Mouse (Mus musculus) adrenal gland, adult 2 months (tissue): ENCODE measurements around the gene Cdkn1c. TPM values are rescaled to one million over a fixed set of nuclear protein-coding genes. Genes with fewer than 3 reads are reported as not detected.

ENCODE experiments used
- DNase-seq: peaks from one replicate; pipeline ENCODE4 v3.0.0; 2021
- polyA plus RNA-seq: library from polyadenylated mRNA; depleted of rRNA; stranded (reverse); fragments of >200 nt; gene quantifications from 2 replicates; pipeline ENCODE4 v1.2.3, GENCODE M21; 2012; rRNA removed
- total RNA-seq, 2 experiments: library from RNA; stranded (reverse); gene quantifications; 2 replicates each; pipeline ENCODE4 v1.2.3; 2021

Gene Cdkn1c
- total and polyA plus RNA-seq, 3 experiments = 239 to 672 (median 597) TPM

GRCm38 (mm10) chr7:143437231-143437893 is 23.5 kb downstream of the Cdkn1c start:
- DNase-seq = no peak

GRCm38 (mm10) chr7:143433331-143433730 is 27.5 kb downstream of the Cdkn1c start:
- peak; percentile 49 for DNase-seq

GRCm38 (mm10) chr7:143432631-143433030 is 28.2 kb downstream of the Cdkn1c start:
- DNase-seq = no peak

- DNase-seq = no peak
Observed at GRCm38 (mm10) chr7:143428814-143429499, 31.9 kb downstream of the Cdkn1c start.

GRCm38 (mm10) chr7:143428142-143428813 is 32.6 kb downstream of the Cdkn1c start:
- DNase-seq = no peak

- no peak for DNase-seq
Observed at GRCm38 (mm10) chr7:143419585-143420160, 41.2 kb downstream of the Cdkn1c start.

GRCm38 (mm10) chr7:143417875-143418274 is 43.0 kb downstream of the Cdkn1c start:
- DNase-seq = no peak

- DNase-seq = no peak
Observed at GRCm38 (mm10) chr7:143416406-143416805, 44.4 kb downstream of the Cdkn1c start.

- no peak for DNase-seq
Observed at GRCm38 (mm10) chr7:143415070-143415469, 45.8 kb downstream of the Cdkn1c start.

- no peak for DNase-seq
Observed at GRCm38 (mm10) chr7:143412606-143413005, 48.2 kb downstream of the Cdkn1c start.

- DNase-seq = peak; percentile 46
Observed at GRCm38 (mm10) chr7:143408615-143409021, 52.2 kb downstream of the Cdkn1c start.

Other genes with a start within 250 kb of the Cdkn1c start
- 1 to 10 TPM; 1.5 to 4.1 TPM for gene Slc22a18, start 12.7 kb upstream of the Cdkn1c start, total RNA-seq
- 13.3 and 17.5 TPM in 2 replicates for gene Slc22a18, start 12.7 kb upstream of the Cdkn1c start, polyA plus RNA-seq
- under 1 TPM; 0.40 to 0.55 TPM for gene Phlda2, start 42.1 kb upstream of the Cdkn1c start, total RNA-seq
- 3.5 and 4.2 TPM in 2 replicates for gene Phlda2, start 42.1 kb upstream of the Cdkn1c start, polyA plus RNA-seq
- gene Nap1l4, start 88.1 kb upstream of the Cdkn1c start, total RNA-seq = 100 to 1,000 TPM; 149 to 217 TPM
- gene Nap1l4, start 88.1 kb upstream of the Cdkn1c start, polyA plus RNA-seq = 35.0 and 40.0 TPM in 2 replicates
- gene Cars, start 139.0 kb upstream of the Cdkn1c start, total RNA-seq = 10 to 100 TPM; 42.9 to 51.3 TPM
- 9.4 and 10.5 TPM in 2 replicates for gene Cars, start 139.0 kb upstream of the Cdkn1c start, polyA plus RNA-seq
- 1 to 10 TPM in 1 of 2 experiments, under 1 TPM in 1; 0.55 to 1.1 TPM for gene Tnfrsf26, start 167.7 kb upstream of the Cdkn1c start, total RNA-seq
- gene Tnfrsf26, start 167.7 kb upstream of the Cdkn1c start, polyA plus RNA-seq = 0.17 and 0.29 TPM in 2 replicates
- gene Tnfrsf22, start 188.6 kb upstream of the Cdkn1c start, total RNA-seq = 1 to 10 TPM; 3.9 to 4.4 TPM
- gene Tnfrsf22, start 188.6 kb upstream of the Cdkn1c start, polyA plus RNA-seq = 3.1 and 3.9 TPM in 2 replicates
- 1 to 10 TPM; 3.1 to 4.4 TPM for gene Tnfrsf23, start 224.8 kb upstream of the Cdkn1c start, total RNA-seq
- 1.3 TPM in 2 replicates for gene Tnfrsf23, start 224.8 kb upstream of the Cdkn1c start, polyA plus RNA-seq